Mouse (Mus musculus): ENCODE measurements around the gene Pbld1. TPM values are rescaled to one million over a fixed set of nuclear protein-coding genes. Genes with fewer than 3 reads are reported as not detected.
A peak's percentile ranks its signal among the peaks of the same experiment; 100 is the strongest.

Pbld1 gene
- polyA plus RNA-seq, 1 experiment from 2014 or later: 48.3 TPM

GRCm38 (mm10) chr10:63065561-63065960, 5.6 kb downstream of the Pbld1 start:
- no peaks in the 10 kb centered on the region for H3K9me3 ChIP-seq (replicated peaks; ENCODE audit: control insufficient read depth, low read length)
- 49% methylated on average over 8 of the region's 8 CpGs for WGBS (ENCODE audit: insufficient replicate concordance)
- no peak for ATAC-seq (ENCODE audit: low read depth)
- H3K36me3 ChIP-seq (ENCODE audit: control insufficient read depth, insufficient read depth): no peaks in the 10 kb centered on the region
- H3K4me2 ChIP-seq (ENCODE audit: low read depth, low read length): no peak overlapping the region
- H3K27ac ChIP-seq (ENCODE audit: low read length): no peak overlapping the region
- H3K4me3 ChIP-seq (ENCODE audit: low read depth, low read length): no peak overlapping the region
- no peaks in the 10 kb centered on the region for H3K27me3 ChIP-seq (ENCODE audit: control insufficient read depth, insufficient read depth, low read depth, low read length)
- no peaks in the 10 kb centered on the region for H3K4me1 ChIP-seq (ENCODE audit: control insufficient read depth, low read depth, low read length)
- H3K9ac ChIP-seq (ENCODE audit: low read depth, low read length): no peak overlapping the region

GRCm38 (mm10) chr10:63065988-63066387, 6.0 kb downstream of the Pbld1 start:
- Histone ChIP-seq H3K4me1 (ENCODE audit: control insufficient read depth, low read depth, low read length) (no peaks in the 10 kb centered on the region), H3K27ac (ENCODE audit: low read length) (no peak overlapping the region), H3K9me3 (replicated peaks; ENCODE audit: control insufficient read depth, low read length) (no peaks in the 10 kb centered on the region), H3K4me2 (ENCODE audit: low read depth, low read length) (no peak overlapping the region), H3K4me3 (ENCODE audit: low read depth, low read length) (no peak overlapping the region), H3K36me3 (ENCODE audit: control insufficient read depth, insufficient read depth) (no peaks in the 10 kb centered on the region), H3K27me3 (ENCODE audit: control insufficient read depth, insufficient read depth, low read depth, low read length) (no peaks in the 10 kb centered on the region), H3K9ac (ENCODE audit: low read depth, low read length) (no peak overlapping the region)
- 13% methylated on average over 5 of the region's 5 CpGs for WGBS (ENCODE audit: insufficient replicate concordance)
- no peak for ATAC-seq (ENCODE audit: low read depth)

GRCm38 (mm10) chr10:63086304-63086703, 26.3 kb downstream of the Pbld1 start:
- Histone ChIP-seq H3K4me3 (ENCODE audit: low read depth, low read length) (no peak overlapping the region), H3K27me3 (ENCODE audit: control insufficient read depth, insufficient read depth, low read depth, low read length) (peaks cover 11% of the 10 kb centered on the region), H3K9ac (ENCODE audit: low read depth, low read length) (no peak overlapping the region), H3K4me1 (ENCODE audit: control insufficient read depth, low read depth, low read length) (peaks cover 10% of the 10 kb centered on the region), H3K9me3 (replicated peaks; ENCODE audit: control insufficient read depth, low read length) (no peaks in the 10 kb centered on the region), H3K36me3 (ENCODE audit: control insufficient read depth, insufficient read depth) (no peaks in the 10 kb centered on the region), H3K27ac (ENCODE audit: low read length) (no peak overlapping the region), H3K4me2 (ENCODE audit: low read depth, low read length) (no peak overlapping the region)
- whole genome bisulfite sequencing (ENCODE audit: insufficient replicate concordance): 17% methylated on average over 10 of the region's 10 CpGs
- peak; percentile 78 for ATAC-seq (ENCODE audit: low read depth)

GRCm38 (mm10) chr10:63089103-63089757, 29.3 kb downstream of the Pbld1 start:
- 26% methylated on average over 8 of the region's 8 CpGs for WGBS (ENCODE audit: insufficient replicate concordance)
- Histone ChIP-seq H3K27me3 (ENCODE audit: control insufficient read depth, insufficient read depth, low read depth, low read length) (peaks cover 14% of the 10 kb centered on the region), H3K9ac (ENCODE audit: low read depth, low read length) (no peak overlapping the region), H3K9me3 (replicated peaks; ENCODE audit: control insufficient read depth, low read length) (no peaks in the 10 kb centered on the region), H3K4me1 (ENCODE audit: control insufficient read depth, low read depth, low read length) (peaks cover 10% of the 10 kb centered on the region), H3K27ac (ENCODE audit: low read length) (no peak overlapping the region), H3K36me3 (ENCODE audit: control insufficient read depth, insufficient read depth) (no peaks in the 10 kb centered on the region), H3K4me2 (ENCODE audit: low read depth, low read length) (peak overlapping the region; percentile 48), H3K4me3 (ENCODE audit: low read depth, low read length) (no peak overlapping the region)
- ATAC-seq (ENCODE audit: low read depth): no peak

- no peaks in the 10 kb centered on the region for H3K36me3 ChIP-seq (ENCODE audit: control insufficient read depth, insufficient read depth)
- H3K4me1 ChIP-seq (ENCODE audit: control insufficient read depth, low read depth, low read length): peaks cover 10% of the 10 kb centered on the region
- peak overlapping the region; percentile 48 for H3K4me2 ChIP-seq (ENCODE audit: low read depth, low read length)
- no peak overlapping the region for H3K4me3 ChIP-seq (ENCODE audit: low read depth, low read length)
- peaks cover 14% of the 10 kb centered on the region for H3K27me3 ChIP-seq (ENCODE audit: control insufficient read depth, insufficient read depth, low read depth, low read length)
- ATAC-seq (ENCODE audit: low read depth): no peak
- no peaks in the 10 kb centered on the region for H3K9me3 ChIP-seq (replicated peaks; ENCODE audit: control insufficient read depth, low read length)
- no peak overlapping the region for H3K9ac ChIP-seq (ENCODE audit: low read depth, low read length)
- WGBS (ENCODE audit: insufficient replicate concordance): 11% methylated on average over 26 of the region's 26 CpGs
- no peak overlapping the region for H3K27ac ChIP-seq (ENCODE audit: low read length)
Measured at GRCm38 (mm10) chr10:63089758-63090571, 30.0 kb downstream of the Pbld1 start.

DNA sequence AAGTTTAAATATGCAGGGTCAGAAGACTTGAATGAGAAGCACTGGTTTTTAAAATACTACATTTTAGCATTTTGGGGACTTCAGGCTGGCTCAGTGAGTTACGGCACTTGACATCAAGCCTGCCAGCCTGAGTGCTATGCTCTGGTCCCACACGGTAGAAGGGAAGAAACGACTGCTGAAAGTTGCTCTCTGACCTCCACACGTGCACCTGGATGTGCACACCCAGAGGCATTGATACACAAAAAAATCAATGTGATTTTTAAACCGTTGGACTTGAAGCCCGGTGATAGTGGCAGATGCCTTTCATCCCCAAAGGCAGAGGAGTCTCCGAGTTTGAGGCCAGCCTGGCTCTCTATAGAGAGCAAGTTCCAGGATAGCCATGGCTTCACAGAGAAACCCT, 32.0 kb downstream of the Pbld1 start:
- no peak for ATAC-seq (ENCODE audit: low read depth)
- Histone ChIP-seq H3K36me3 (ENCODE audit: control insufficient read depth, insufficient read depth) (no peaks in the 10 kb centered on the region), H3K4me1 (ENCODE audit: control insufficient read depth, low read depth, low read length) (peaks cover under 1% of the 10 kb centered on the region; the same call in 1 of the 2 replicates), H3K4me2 (ENCODE audit: low read depth, low read length) (no peak overlapping the region), H3K27me3 (ENCODE audit: control insufficient read depth, insufficient read depth, low read depth, low read length) (peaks cover 14% of the 10 kb centered on the region), H3K9me3 (replicated peaks; ENCODE audit: control insufficient read depth, low read length) (no peaks in the 10 kb centered on the region), H3K9ac (ENCODE audit: low read depth, low read length) (no peak overlapping the region), H3K4me3 (ENCODE audit: low read depth, low read length) (no peak overlapping the region), H3K27ac (ENCODE audit: low read length) (no peak overlapping the region)
- 53% methylated on average over 7 of the region's 7 CpGs for WGBS (ENCODE audit: insufficient replicate concordance)

DNA sequence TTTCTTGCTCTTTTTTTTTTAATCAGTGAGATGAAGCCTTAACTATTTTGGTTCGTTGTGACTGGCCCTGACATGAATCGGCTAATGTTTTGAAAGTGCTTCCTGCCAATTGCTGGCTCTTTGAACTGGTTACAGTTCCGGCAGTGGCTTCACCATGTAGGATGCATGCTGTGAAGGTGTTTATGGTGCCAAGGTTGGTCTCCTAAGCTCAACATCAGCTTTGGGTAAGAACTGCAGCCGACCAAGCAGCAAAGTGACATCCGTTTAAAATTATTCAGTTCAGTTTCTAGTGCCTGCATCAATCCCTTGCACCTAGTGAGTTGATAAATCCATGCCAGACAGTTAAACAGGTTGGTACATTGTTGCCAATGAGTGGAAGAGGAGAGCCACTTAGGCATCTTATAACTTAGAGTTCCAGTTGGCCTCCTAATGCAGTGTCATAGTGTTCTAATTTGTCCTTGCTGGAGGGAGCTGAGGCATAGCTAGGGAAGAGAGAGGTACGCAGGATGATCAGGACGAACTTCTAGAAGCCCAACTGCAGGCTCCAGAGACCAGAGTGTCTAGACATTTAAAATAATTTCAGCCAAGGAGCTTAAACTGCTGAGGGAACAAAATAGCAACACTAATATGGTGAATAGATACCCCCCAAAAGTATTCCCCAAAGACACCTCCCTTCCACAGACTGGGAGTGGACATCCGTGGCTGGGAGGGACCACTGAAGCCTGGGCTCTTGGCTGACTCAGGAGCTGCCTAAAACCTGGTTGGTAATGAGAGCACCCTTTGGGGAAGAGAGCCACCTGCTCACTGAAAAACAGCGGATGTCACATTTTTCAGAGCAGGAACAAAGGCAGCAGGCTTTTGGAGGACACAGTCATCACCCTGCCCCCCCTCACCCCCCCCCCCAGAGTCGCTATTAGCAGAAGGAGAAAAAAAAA, 32.9 kb downstream of the Pbld1 start:
- Histone ChIP-seq H3K4me1 (ENCODE audit: control insufficient read depth, low read depth, low read length) (no peaks in the 10 kb centered on the region; the same call in 1 of the 2 replicates), H3K4me3 (ENCODE audit: low read depth, low read length) (no peak overlapping the region), H3K36me3 (ENCODE audit: control insufficient read depth, insufficient read depth) (no peaks in the 10 kb centered on the region), H3K9me3 (replicated peaks; ENCODE audit: control insufficient read depth, low read length) (no peaks in the 10 kb centered on the region), H3K27me3 (ENCODE audit: control insufficient read depth, insufficient read depth, low read depth, low read length) (peaks cover 14% of the 10 kb centered on the region), H3K27ac (ENCODE audit: low read length) (no peak overlapping the region), H3K9ac (ENCODE audit: low read depth, low read length) (no peak overlapping the region), H3K4me2 (ENCODE audit: low read depth, low read length) (no peak overlapping the region)
- ATAC-seq (ENCODE audit: low read depth): no peak
- WGBS (ENCODE audit: insufficient replicate concordance): 56% methylated on average over 10 of the region's 10 CpGs

DNA sequence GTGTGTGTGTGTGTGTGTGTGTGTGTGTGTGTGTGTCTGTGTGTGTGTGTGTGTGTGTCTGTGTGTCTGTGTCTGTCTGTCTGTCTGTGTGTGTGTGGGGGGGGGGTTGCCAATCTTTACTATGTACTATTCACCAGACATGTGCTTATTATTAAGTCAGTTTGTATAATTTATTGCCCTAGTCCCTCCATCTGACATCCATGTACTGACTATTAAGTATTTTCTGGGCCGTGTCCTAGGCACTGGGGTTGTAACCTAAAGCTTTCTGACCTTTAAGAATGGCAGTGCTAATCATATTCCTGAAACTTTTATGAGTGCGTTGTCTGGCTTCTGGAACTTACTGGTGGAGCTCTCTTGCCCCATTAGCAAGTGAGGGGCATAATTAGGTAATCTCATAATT, 36.8 kb downstream of the Pbld1 start:
- no peak overlapping the region for H3K4me3 ChIP-seq (ENCODE audit: low read depth, low read length)
- H3K9me3 ChIP-seq (replicated peaks; ENCODE audit: control insufficient read depth, low read length): no peaks in the 10 kb centered on the region
- H3K27ac ChIP-seq (ENCODE audit: low read length): no peak overlapping the region
- 57% methylated on average over 2 of the region's 2 CpGs for WGBS (ENCODE audit: insufficient replicate concordance)
- H3K9ac ChIP-seq (ENCODE audit: low read depth, low read length): no peak overlapping the region
- no peak overlapping the region for H3K4me2 ChIP-seq (ENCODE audit: low read depth, low read length)
- no peaks in the 10 kb centered on the region; the same call in 1 of the 2 replicates for H3K4me1 ChIP-seq (ENCODE audit: control insufficient read depth, low read depth, low read length)
- H3K36me3 ChIP-seq (ENCODE audit: control insufficient read depth, insufficient read depth): no peaks in the 10 kb centered on the region
- peaks cover 33% of the 10 kb centered on the region for H3K27me3 ChIP-seq (ENCODE audit: control insufficient read depth, insufficient read depth, low read depth, low read length)
- no peak for ATAC-seq (ENCODE audit: low read depth)
